Mouse (Mus musculus) midbrain, embryonic 11.5 days (tissue): Measurements from ENCODE around the gene Sesn1. TPM values are rescaled to one million over a fixed set of nuclear protein-coding genes. Genes with fewer than 3 reads are reported as not detected.

Experiments used
- polyA plus RNA-seq: library from polyadenylated mRNA; unstranded; fragments of >200 nt; fragmentation: Nextera tagmentation; extraction: Ambion mirVana; gene quantifications from 2 replicates; pipeline ENCODE4 v1.2.1, GENCODE M21; 2014

The Sesn1 gene
- polyA plus RNA-seq, 1 experiment from 2014 or later: 22.2 TPM

Other genes starting within 250 kb of the Sesn1 start
- gene Ccdc162, start 93.3 kb upstream of the Sesn1 start, polyA plus RNA-seq: 0.33 and 0.46 TPM in 2 replicates
- gene Cep57l1, start 64 bp upstream of the Sesn1 start, polyA plus RNA-seq: 21.6 and 26.4 TPM in 2 replicates
- 2.4 and 3.8 TPM in 2 replicates for gene Armc2, start 208.5 kb downstream of the Sesn1 start, polyA plus RNA-seq